18 mouse cellular contexts compared by ENCODE assay signal in the genomic region with DNA sequence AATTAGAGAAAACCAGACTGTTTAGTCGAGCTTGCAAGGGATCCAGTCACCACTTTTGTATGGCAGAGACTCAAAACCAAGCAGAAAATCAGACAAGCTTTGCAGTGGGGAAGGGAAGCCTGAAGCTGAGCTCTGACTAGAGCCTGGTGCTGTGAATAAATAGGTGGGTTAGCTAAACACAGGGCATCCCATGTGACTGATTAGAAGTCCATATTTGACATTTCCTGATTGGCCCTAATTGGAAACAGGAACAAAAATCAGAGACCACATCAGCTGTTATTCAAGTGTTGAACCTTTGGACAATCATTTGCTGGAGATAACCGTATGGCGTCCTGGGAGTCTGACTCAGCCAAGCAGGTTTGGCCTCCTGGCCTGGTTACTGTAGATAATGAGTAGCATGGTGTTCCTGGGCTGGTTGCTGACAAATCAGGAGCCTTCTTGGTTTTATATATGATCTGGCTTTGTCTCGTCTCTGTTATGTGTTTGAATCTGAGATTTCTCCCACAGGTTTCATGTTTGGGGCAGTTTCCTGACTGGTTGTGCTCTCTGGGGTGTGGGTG.
"Had no signal": no experiment of that assay in that cellular context is flagged by ENCODE, and none has a peak within 500 bp of the region (broad histone marks: within the 10 kb centered on the region; RNA-seq: fewer than 3 reads in every experiment).

No protein-coding gene starts in this region.

- H3K9me3 ChIP-seq: limb, embryonic 12.5 days; liver, embryonic 13.5 days; lung, embryonic 15.5 days; midbrain, embryonic 15.5 days; neural tube, embryonic 13.5 days had no signal

- H3K27ac ChIP-seq: kidney, postnatal 0 days; limb, embryonic 12.5 days; liver, embryonic 13.5 days; lung, embryonic 15.5 days; macrophage; midbrain, embryonic 15.5 days; neural tube, embryonic 13.5 days had no signal

- ATAC-seq: liver, postnatal 0 days; midbrain, embryonic 15.5 days had no signal

- H3K27me3 ChIP-seq: limb, embryonic 12.5 days; liver, embryonic 13.5 days; lung, embryonic 15.5 days; megakaryocyte, embryonic 14.5 days; midbrain, embryonic 15.5 days; neural tube, embryonic 13.5 days had no signal

- H3K4me1 ChIP-seq: limb, embryonic 12.5 days; liver, embryonic 13.5 days; lung, embryonic 15.5 days; megakaryocyte, embryonic 14.5 days; neural tube, embryonic 13.5 days had no signal

- H3K4me2 ChIP-seq: limb, embryonic 12.5 days; liver, embryonic 13.5 days; lung, embryonic 15.5 days; midbrain, embryonic 11.5 days; midbrain, embryonic 15.5 days; neural tube, embryonic 13.5 days had no signal

- H3K36me3 ChIP-seq: limb, embryonic 12.5 days; liver, embryonic 13.5 days; lung, embryonic 15.5 days; midbrain, embryonic 15.5 days; neural tube, embryonic 13.5 days had no signal

- DNase-seq: kidney, adult 9 months; kidney, postnatal 36 days; layer of hippocampus, adult 9-11 months; layer of hippocampus, postnatal 36 days; liver; liver, embryonic 13.5 days; liver, postnatal 0 days; lung, postnatal 14 days; right cerebral cortex, postnatal 14 days; thymus, postnatal 14 days had no signal

- H3K4me3 ChIP-seq: limb, embryonic 12.5 days; liver, embryonic 13.5 days; lung, embryonic 15.5 days; megakaryocyte, embryonic 14.5 days; midbrain, embryonic 15.5 days; neural tube, embryonic 13.5 days had no signal

- H3K9ac ChIP-seq: limb, embryonic 12.5 days; liver, embryonic 13.5 days; liver, postnatal 0 days; lung, embryonic 15.5 days; midbrain, embryonic 15.5 days; neural tube, embryonic 13.5 days had no signal
